Mouse (Mus musculus): ENCODE results near the gene Plekha1. TPM values are rescaled to one million over a fixed set of nuclear protein-coding genes. Genes with fewer than 3 reads are reported as not detected.

Plekha1 gene
- polyA plus RNA-seq, 1 experiment from 2014 or later: 40.6 TPM

- Histone ChIP-seq H3K9ac (no peak overlapping the region), H3K27ac (no peak overlapping the region), H3K4me3 (no peak overlapping the region), H3K27me3 (no peaks in the 10 kb centered on the region), H3K36me3 (no peaks in the 10 kb centered on the region), H3K4me1 (peaks cover 14% of the 10 kb centered on the region), H3K4me2 (replicated peaks) (no peak overlapping the region), H3K9me3 (no peaks in the 10 kb centered on the region)
- no peak for ATAC-seq (ENCODE audit: low FRiP score, low read depth)
- WGBS: 56% methylated on average over 5 of the region's 5 CpGs
Observed at GRCm38 (mm10) chr7:130948563-130949208, 83.1 kb downstream of the Plekha1 start.

GRCm38 (mm10) chr7:130949331-130949751 lies 83.8 kb downstream of the Plekha1 start:
- peak; percentile 14; the same call in 1 of the 2 replicates for ATAC-seq (ENCODE audit: low FRiP score, low read depth)
- no peaks in the 10 kb centered on the region for H3K36me3 ChIP-seq
- peak overlapping the region; percentile 33 for H3K27ac ChIP-seq
- H3K27me3 ChIP-seq: no peaks in the 10 kb centered on the region
- WGBS: 39% methylated on average over 8 of the region's 8 CpGs
- H3K4me2 ChIP-seq (replicated peaks): 0 out of 2 replicates have a peak overlapping the region, but pooled peaks have one; percentile 9
- no peak overlapping the region for H3K9ac ChIP-seq
- H3K9me3 ChIP-seq: no peaks in the 10 kb centered on the region
- peaks cover 14% of the 10 kb centered on the region for H3K4me1 ChIP-seq
- H3K4me3 ChIP-seq: no peak overlapping the region

- no peak overlapping the region for H3K4me2 ChIP-seq (replicated peaks)
- H3K4me1 ChIP-seq: peaks cover 14% of the 10 kb centered on the region
- H3K36me3 ChIP-seq: no peaks in the 10 kb centered on the region
- no peak overlapping the region for H3K4me3 ChIP-seq
- no peaks in the 10 kb centered on the region for H3K9me3 ChIP-seq
- no peak overlapping the region for H3K9ac ChIP-seq
- 0 out of 2 replicates have a peak overlapping the region, but pooled peaks have one; percentile 15 for H3K27ac ChIP-seq
- WGBS: 87% methylated on average over 7 of the region's 7 CpGs
- no peak for ATAC-seq (ENCODE audit: low FRiP score, low read depth)
- no peaks in the 10 kb centered on the region for H3K27me3 ChIP-seq
Observed at GRCm38 (mm10) chr7:130950482-130950881, 84.9 kb downstream of the Plekha1 start.

GRCm38 (mm10) chr7:130951004-130951403 lies 85.4 kb downstream of the Plekha1 start:
- H3K36me3 ChIP-seq: no peaks in the 10 kb centered on the region
- H3K9ac ChIP-seq: no peak overlapping the region
- H3K9me3 ChIP-seq: peaks cover 4% of the 10 kb centered on the region; the same call in 1 of the 2 replicates
- H3K27ac ChIP-seq: 0 out of 2 replicates have a peak overlapping the region, but pooled peaks have one; percentile 15
- ATAC-seq (ENCODE audit: low FRiP score, low read depth): no peak
- H3K4me1 ChIP-seq: peaks cover 14% of the 10 kb centered on the region
- no peaks in the 10 kb centered on the region for H3K27me3 ChIP-seq
- 84% methylated on average over 5 of the region's 5 CpGs for WGBS
- no peak overlapping the region for H3K4me2 ChIP-seq (replicated peaks)
- no peak overlapping the region for H3K4me3 ChIP-seq

- 88% methylated on average over 10 of the region's 10 CpGs for WGBS
- ATAC-seq (ENCODE audit: low FRiP score, low read depth): no peak
Observed at GRCm38 (mm10) chr7:130953376-130953775, 87.8 kb downstream of the Plekha1 start.

GRCm38 (mm10) chr7:130954177-130954601 lies 88.6 kb downstream of the Plekha1 start:
- no peak overlapping the region for H3K4me3 ChIP-seq
- 72% methylated on average over 10 of the region's 10 CpGs for WGBS
- peaks cover 4% of the 10 kb centered on the region for H3K4me1 ChIP-seq
- H3K4me2 ChIP-seq (replicated peaks): no peak overlapping the region
- H3K9me3 ChIP-seq: peaks cover 7% of the 10 kb centered on the region; the same call in 1 of the 2 replicates
- H3K36me3 ChIP-seq: no peaks in the 10 kb centered on the region
- no peak overlapping the region for H3K9ac ChIP-seq
- no peak; the same call in 1 of the 2 replicates for ATAC-seq (ENCODE audit: low FRiP score, low read depth)
- no peaks in the 10 kb centered on the region for H3K27me3 ChIP-seq
- H3K27ac ChIP-seq: no peak overlapping the region

More at GRCm38 (mm10) chr7:130953376-130953775, 87.8 kb downstream of the Plekha1 start:
- Histone ChIP-seq H3K4me3 (no peak overlapping the region), H3K36me3 (no peaks in the 10 kb centered on the region), H3K9ac (no peak overlapping the region), H3K27ac (no peak overlapping the region), H3K4me1 (peaks cover 10% of the 10 kb centered on the region), H3K27me3 (no peaks in the 10 kb centered on the region), H3K4me2 (replicated peaks) (no peak overlapping the region), H3K9me3 (peaks cover 7% of the 10 kb centered on the region; the same call in 1 of the 2 replicates)

GRCm38 (mm10) chr7:130958551-130958950 lies 93.0 kb downstream of the Plekha1 start:
- no peak for ATAC-seq (ENCODE audit: low FRiP score, low read depth)
- no peak overlapping the region for H3K9ac ChIP-seq
- H3K4me1 ChIP-seq: peaks cover 30% of the 10 kb centered on the region
- H3K4me2 ChIP-seq (replicated peaks): no peak overlapping the region
- WGBS: 68% methylated on average over 7 of the region's 7 CpGs
- H3K27ac ChIP-seq: no peak overlapping the region
- no peaks in the 10 kb centered on the region for H3K27me3 ChIP-seq
- H3K4me3 ChIP-seq: no peak overlapping the region
- H3K9me3 ChIP-seq: peaks cover 7% of the 10 kb centered on the region; the same call in 1 of the 2 replicates
- H3K36me3 ChIP-seq: no peaks in the 10 kb centered on the region

- Histone ChIP-seq H3K4me2 (replicated peaks) (no peak overlapping the region), H3K4me3 (no peak overlapping the region), H3K4me1 (peaks cover 35% of the 10 kb centered on the region), H3K27ac (peak overlapping the region; percentile 15; the same call in 1 of the 2 replicates), H3K9me3 (peaks cover 7% of the 10 kb centered on the region; the same call in 1 of the 2 replicates), H3K9ac (no peak overlapping the region), H3K36me3 (no peaks in the 10 kb centered on the region), H3K27me3 (no peaks in the 10 kb centered on the region)
- 28% methylated on average over 7 of the region's 7 CpGs for WGBS
- ATAC-seq (ENCODE audit: low FRiP score, low read depth): no peak
Observed at GRCm38 (mm10) chr7:130959868-130960267, 94.3 kb downstream of the Plekha1 start.

- Histone ChIP-seq H3K4me1 (peaks cover 51% of the 10 kb centered on the region), H3K4me2 (replicated peaks) (no peak overlapping the region), H3K27ac (peak overlapping the region; percentile 48; the same call in 1 of the 2 replicates), H3K9ac (no peak overlapping the region), H3K4me3 (no peak overlapping the region), H3K9me3 (no peaks in the 10 kb centered on the region), H3K27me3 (no peaks in the 10 kb centered on the region), H3K36me3 (no peaks in the 10 kb centered on the region)
- ATAC-seq (ENCODE audit: low FRiP score, low read depth): no peak
- WGBS: 43% methylated on average over 6 of the region's 6 CpGs
Observed at GRCm38 (mm10) chr7:130961429-130961828, 95.9 kb downstream of the Plekha1 start.

Small RNA genes within 50 kb of the gene (microRNA-seq; reads per million reads assigned to microRNA genes)
- not detected for gene Mir7061

Other genes starting within 250 kb of the Plekha1 start
- 0.22 TPM in 1 of 2 replicates, not detected in the other for gene Btbd16, start 91.7 kb upstream of the Plekha1 start, polyA plus RNA-seq (2015; fragmentation: Nextera tagmentation; extraction: Ambion mirVana)
- 78.4 and 87.6 TPM in 2 replicates for gene Htra1, start 70.4 kb downstream of the Plekha1 start, polyA plus RNA-seq (2015; fragmentation: Nextera tagmentation; extraction: Ambion mirVana)
- 0.03 and 0.04 TPM in 2 replicates for gene Dmbt1, start 166.3 kb downstream of the Plekha1 start, polyA plus RNA-seq (2015; fragmentation: Nextera tagmentation; extraction: Ambion mirVana)

Data from limb, embryonic 13.5 days (tissue).